Mouse (Mus musculus) midbrain, postnatal 0 days (tissue): ENCODE results near the gene Prr23a3. TPM values are rescaled to one million over a fixed set of nuclear protein-coding genes. Genes with fewer than 3 reads are reported as not detected.

Experiments
- ATAC-seq: fragments of 200-750 bp; cut with Nextera tagmentation; 2 replicates; pipeline ENCODE4 v1.8.0; 2017; ENCODE audit warnings: moderate number of reproducible peaks, mild to moderate bottlenecking, moderate TSS enrichment, moderate library complexity; ENCODE audit not compliant: low FRiP score
- DNase-seq: peaks from one replicate; pipeline ENCODE4 v3.0.0-alpha.2; 2015; ENCODE audit warnings: low spot score
- H3K27ac ChIP-seq: fragments of 300-500 bp; sonication (generic); 2 replicates; pipeline ENCODE4 v1.5.1; 2014; ENCODE audit warnings: low read depth, mild to moderate bottlenecking, low read length, mixed read lengths
- H3K27me3 ChIP-seq: fragments of 300-500 bp; sonication (generic); 2 replicates; pipeline ENCODE4 v1.6.1; 2014; ENCODE audit warnings: low read length, control low read depth, mixed read lengths; ENCODE audit not compliant: insufficient read depth
- H3K36me3 ChIP-seq: fragments of 300-500 bp; sonication (generic); 2 replicates; pipeline ENCODE4 v1.6.1; 2014; ENCODE audit warnings: low read length, control low read depth, mixed read lengths; ENCODE audit not compliant: insufficient read depth
- H3K4me1 ChIP-seq: fragments of 300-500 bp; sonication (generic); 2 replicates; pipeline ENCODE4 v1.6.1; 2014; ENCODE audit warnings: mild to moderate bottlenecking, control low read depth, antibody characterized with exemption, low read length, mixed read lengths; ENCODE audit not compliant: insufficient read depth
- H3K4me2 ChIP-seq: fragments of 300-500 bp; sonication (generic); 2 replicates; pipeline ENCODE4 v1.6.1; 2014; ENCODE audit warnings: low read depth, mild to moderate bottlenecking, low read length, mixed read lengths; ENCODE audit not compliant: poor library complexity, severe bottlenecking
- H3K4me3 ChIP-seq: fragments of 300-500 bp; sonication (generic); 2 replicates; pipeline ENCODE4 v1.5.1; 2014; ENCODE audit warnings: low read depth, mild to moderate bottlenecking, low read length, moderate library complexity
- H3K9ac ChIP-seq: fragments of 300-500 bp; sonication (generic); replicated peaks from 2 replicates; pipeline ENCODE4 v1.6.1; 2014; ENCODE audit warnings: mild to moderate bottlenecking, low read length, moderate library complexity, mixed read lengths; ENCODE audit not compliant: poor library complexity, severe bottlenecking
- H3K9me3 ChIP-seq: fragments of 300-500 bp; sonication (generic); 2 replicates; pipeline ENCODE4 v1.6.1; 2016; ENCODE audit warnings: low read length, control low read depth
- CTCF ChIP-seq: IDR thresholded peaks from 2 replicates; pipeline ENCODE4 v1.5.1; 2016; ENCODE audit warnings: antibody characterized with exemption, mild to moderate bottlenecking
- WGBS: fragments of 180-500 bp; shearing (Covaris S2); extraction: QIAGEN DNeasy Blood & Tissue Kit; methylation state at CpG from one replicate; pipeline ENCODE4 v1.1.7; 2014; 5-methylcytosine and 5-hydroxymethylcytosine counted together
- polyA plus RNA-seq: library from polyadenylated mRNA; unstranded; fragments of >200 nt; fragmentation: Nextera tagmentation; extraction: Ambion mirVana; gene quantifications from 2 replicates; pipeline ENCODE4 v1.2.1, GENCODE M21; 2015
- total RNA-seq: library from RNA; depleted of rRNA; stranded (reverse); fragments of >200 nt; gene quantifications from 2 replicates; pipeline ENCODE4 v1.2.3, GENCODE M21; 2014; rRNA removed

The Prr23a3 gene
- total and polyA plus RNA-seq, 2 experiments from 2014 or later: not detected

- DNase-seq: no peak
- no peak overlapping the region for H3K4me3 ChIP-seq
- TF ChIP-seq CTCF: peak; percentile 30; the same call in 1 of the 2 replicates
- no peaks in the 10 kb centered on the region for H3K4me1 ChIP-seq
- no peaks in the 10 kb centered on the region for H3K36me3 ChIP-seq
- ATAC-seq: no peak
- H3K9ac ChIP-seq: no peak overlapping the region
- H3K27ac ChIP-seq: no peak overlapping the region
- no peaks in the 10 kb centered on the region for H3K9me3 ChIP-seq
- H3K4me2 ChIP-seq: no peak overlapping the region
- WGBS: 79% methylated on average over 3 of the region's 3 CpGs
- no peaks in the 10 kb centered on the region for H3K27me3 ChIP-seq
Measured at GRCm38 (mm10) chr9:98863463-98863862, 1.1 kb upstream of the Prr23a3 start.

GRCm38 (mm10) chr9:98901486-98901885 lies 36.9 kb downstream of the Prr23a3 start:
- Histone ChIP-seq H3K27me3 (no peaks in the 10 kb centered on the region), H3K36me3 (no peaks in the 10 kb centered on the region), H3K4me2 (no peak overlapping the region), H3K9ac (no peak overlapping the region), H3K4me3 (no peak overlapping the region), H3K27ac (no peak overlapping the region), H3K4me1 (no peaks in the 10 kb centered on the region), H3K9me3 (no peaks in the 10 kb centered on the region)
- no peak for DNase-seq
- WGBS: 94% methylated on average over 1 of the region's 1 CpGs
- no peak for ATAC-seq
- TF ChIP-seq CTCF: no peak

GRCm38 (mm10) chr9:98902819-98903218 lies 38.3 kb downstream of the Prr23a3 start, which contains the start of gene 7420426K07Rik:
Gene 7420426K07Rik (plus strand): TSS chr9:98903119.
- Histone ChIP-seq H3K9ac (no peak within 1 kb of the TSS), H3K4me2 (no peak within 1 kb of the TSS), H3K4me3 (no peak within 1 kb of the TSS), H3K27me3 (no peaks in the 10 kb centered on the region), H3K4me1 (no peaks in the 10 kb centered on the region), H3K27ac (no peak within 1 kb of the TSS), H3K36me3 (no peaks in the 10 kb centered on the region), H3K9me3 (no peaks in the 10 kb centered on the region)
- TF ChIP-seq CTCF: no peak
- no peak for DNase-seq
- 95% methylated on average over 2 of the region's 2 CpGs for WGBS
- no peak for ATAC-seq

Other genes with a start within 250 kb of the Prr23a3 start
- gene Prr23a1, start 22.3 kb upstream of the Prr23a3 start, total RNA-seq: not detected in 2 replicates
- not detected in 2 replicates for gene Prr23a1, start 22.3 kb upstream of the Prr23a3 start, polyA plus RNA-seq
- gene Prr23a2, start 8.3 kb upstream of the Prr23a3 start, total RNA-seq: not detected in 2 replicates
- gene Prr23a2, start 8.3 kb upstream of the Prr23a3 start, polyA plus RNA-seq: not detected in 2 replicates
- gene 7420426K07Rik, start 38.4 kb downstream of the Prr23a3 start, total RNA-seq: not detected in 2 replicates
- gene 7420426K07Rik, start 38.4 kb downstream of the Prr23a3 start, polyA plus RNA-seq: not detected in 2 replicates
- gene Foxl2, start 90.5 kb downstream of the Prr23a3 start, total RNA-seq: 0.22 and 0.66 TPM in 2 replicates
- gene Foxl2, start 90.5 kb downstream of the Prr23a3 start, polyA plus RNA-seq: 0.70 and 0.79 TPM in 2 replicates
- 49.6 and 55.7 TPM in 2 replicates for gene Faim, start 121.6 kb downstream of the Prr23a3 start, total RNA-seq
- gene Faim, start 121.6 kb downstream of the Prr23a3 start, polyA plus RNA-seq: 97.9 and 109 TPM in 2 replicates
- not detected in 2 replicates for gene Gm1123, start 170.9 kb downstream of the Prr23a3 start, total RNA-seq
- gene Gm1123, start 170.9 kb downstream of the Prr23a3 start, polyA plus RNA-seq: 0.15 and 0.16 TPM in 2 replicates